Mouse (Mus musculus) CD4-positive helper T cell, adult 2 months (primary cell): ENCODE measurements around the gene Orai3.

ENCODE experiments used
- DNase-seq: peaks from one replicate; pipeline ENCODE4 v3.0.0-alpha.2; 2012; ENCODE audit warnings: low read depth, missing footprints, low spot score

Gene Orai3

GRCm38 (mm10) chr7:127824176-127824871 lies 54.7 kb downstream of the Orai3 start, which contains the start of the genes Stx4a and Stx1b:
Gene Stx4a, plus strand, starts transcription at chr7:127824294.
Gene Stx1b, minus strand, starts transcription at chr7:127824549.
- DNase-seq: no peak
